Mouse (Mus musculus): ENCODE results near the gene Acox3. TPM values are rescaled to one million over a fixed set of nuclear protein-coding genes. Genes with fewer than 3 reads are reported as not detected.

Acox3 gene
- 6.1 and 7.3 TPM in 2 replicates for polyA plus RNA-seq (2012; rRNA removed)

DNA sequence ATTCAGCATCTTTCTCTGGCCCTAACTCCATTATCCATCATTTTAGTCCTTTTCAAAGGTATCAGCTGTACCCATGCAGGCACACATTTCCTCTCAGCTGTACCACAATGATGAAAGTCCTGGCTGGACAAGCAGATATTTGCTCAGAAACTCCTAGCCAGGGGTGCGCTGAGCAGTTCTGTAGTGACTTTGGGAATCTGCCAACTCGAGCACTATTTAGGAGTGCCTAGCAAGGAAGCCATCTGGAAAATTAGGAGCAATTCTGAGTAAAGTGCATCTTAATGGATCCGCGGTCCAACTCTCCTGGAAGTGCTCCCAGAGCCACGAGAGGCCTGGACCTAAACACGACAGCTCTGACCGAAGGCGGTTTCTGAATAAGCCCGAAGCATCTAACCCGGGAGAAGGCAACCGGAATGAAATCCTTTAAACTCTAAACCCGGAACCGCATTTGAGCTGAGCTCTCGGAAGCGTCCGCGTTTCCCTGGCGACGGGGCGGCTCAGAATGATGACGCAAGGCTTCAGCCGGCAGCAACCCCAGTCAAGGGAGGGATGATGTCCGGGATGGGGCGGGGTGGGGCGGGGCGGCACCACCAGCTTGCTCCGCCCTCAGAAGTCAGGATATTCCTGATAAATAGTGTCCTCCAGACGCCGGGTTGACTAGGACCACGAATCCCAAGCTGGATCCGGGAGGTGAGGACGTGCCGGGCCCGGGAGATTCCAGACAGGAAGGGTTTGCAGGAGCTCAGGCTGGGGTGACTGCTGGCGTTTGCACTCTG is at the start of gene Acox3:
Acox3 (plus strand) TSS at position 596 of the 776 bp plus-strand sequence.

DNA sequence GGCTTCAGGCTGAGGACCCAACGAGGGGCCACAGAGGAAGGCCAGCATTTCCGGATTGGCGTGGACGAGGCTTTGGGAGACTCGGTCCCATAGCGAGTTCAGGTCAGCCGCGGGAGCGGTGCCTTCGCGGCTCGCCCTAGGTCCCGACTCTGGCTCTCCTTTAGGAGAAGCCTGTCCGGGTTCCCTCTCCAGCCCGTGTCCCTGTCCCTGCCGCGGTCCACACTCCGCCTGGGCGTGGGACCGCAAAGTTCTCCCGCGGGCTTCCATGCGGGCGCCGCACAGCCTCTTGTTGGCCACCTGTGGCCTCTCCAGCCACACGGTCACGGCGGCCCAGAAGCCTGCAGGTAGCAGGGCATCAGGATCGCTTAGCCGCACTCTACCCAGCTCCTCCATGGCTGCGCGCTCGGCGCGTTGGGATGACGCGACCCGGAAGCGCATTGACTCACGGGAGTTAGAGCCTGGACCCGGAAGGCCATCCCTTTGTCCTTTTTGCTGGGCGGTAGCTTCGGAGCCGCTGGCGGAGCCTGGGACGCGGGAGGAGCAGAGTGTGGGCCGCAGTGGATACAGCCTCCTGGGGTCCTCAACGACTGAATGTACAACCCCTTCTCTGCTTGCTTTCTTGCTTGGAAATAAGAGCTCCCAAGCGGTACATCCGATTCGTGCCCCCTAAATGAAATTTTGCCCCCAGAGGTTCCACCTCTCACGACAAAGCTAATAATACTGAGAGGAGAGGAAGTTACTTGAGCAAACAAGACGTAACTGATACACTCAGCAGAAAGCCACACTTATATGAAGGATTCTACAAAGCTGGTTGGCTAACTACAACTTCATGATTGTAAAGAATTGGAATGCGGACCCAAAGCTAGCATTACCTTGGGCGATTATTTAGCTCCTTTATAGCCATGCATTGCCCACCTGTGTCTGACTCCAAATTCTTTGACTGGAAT is 7.9 kb upstream of the Acox3 start, which contains the start of gene Trmt44:
Trmt44 (minus strand) TSS at position 418 of the 947 bp plus-strand sequence.

Other genes starting within 250 kb of the Acox3 start
- not detected in 2 replicates for gene Hmx1, start 193.9 kb upstream of the Acox3 start, polyA plus RNA-seq (2012; rRNA removed)
- gene Cpz, start 57.3 kb upstream of the Acox3 start, polyA plus RNA-seq (2012; rRNA removed), result 1.3 and 1.9 TPM in 2 replicates
- gene Trmt44, start 8.0 kb upstream of the Acox3 start, polyA plus RNA-seq (2012; rRNA removed), result 1.6 and 1.7 TPM in 2 replicates
- gene Htra3, start 96.7 kb downstream of the Acox3 start, polyA plus RNA-seq (2012; rRNA removed), result 1.2 and 1.4 TPM in 2 replicates
- gene Sh3tc1, start 156.9 kb downstream of the Acox3 start, polyA plus RNA-seq (2012; rRNA removed), result 1.6 and 1.7 TPM in 2 replicates
- 0.51 and 0.54 TPM in 2 replicates for gene Ablim2, start 174.8 kb downstream of the Acox3 start, polyA plus RNA-seq (2012; rRNA removed)